Mouse (Mus musculus) forebrain, embryonic 10.5 days (tissue): ENCODE measurements around the gene Phlda2. TPM values are rescaled to one million over a fixed set of nuclear protein-coding genes. Genes with fewer than 3 reads are reported as not detected.
A peak's percentile ranks its signal among the peaks of the same experiment; 100 is the strongest.

ENCODE experiments used
- DNase-seq: peaks from one replicate; pipeline ENCODE4 v3.0.0-alpha.2; 2017; ENCODE audit warnings: low spot score; ENCODE audit errors: extremely low spot score
- H3K27ac ChIP-seq: fragments of 300-500 bp; sonication (generic); 2 replicates; pipeline ENCODE4 v1.5.1; 2016; ENCODE audit warnings: mild to moderate bottlenecking
- H3K27me3 ChIP-seq: fragments of 300-500 bp; sonication (generic); 2 replicates; pipeline ENCODE4 v1.6.1; 2016; ENCODE audit warnings: mild to moderate bottlenecking; ENCODE audit not compliant: poor library complexity, severe bottlenecking
- H3K36me3 ChIP-seq: fragments of 300-500 bp; sonication (generic); replicated peaks from 2 replicates; pipeline ENCODE4 v1.6.1; 2016; ENCODE audit warnings: mild to moderate bottlenecking, moderate library complexity
- H3K4me1 ChIP-seq: fragments of 300-500 bp; sonication (generic); 2 replicates; pipeline ENCODE4 v1.6.1; 2016
- H3K4me3 ChIP-seq: fragments of 300-500 bp; sonication (generic); 2 replicates; pipeline ENCODE4 v1.5.1; 2016; ENCODE audit warnings: mild to moderate bottlenecking, moderate library complexity
- H3K9me3 ChIP-seq: fragments of 300-500 bp; sonication (generic); 2 replicates; pipeline ENCODE4 v1.6.1; 2016; ENCODE audit warnings: mild to moderate bottlenecking, moderate library complexity
- WGBS: fragments of 180-500 bp; shearing (Covaris S2); methylation state at CpG from one replicate; pipeline ENCODE4 v1.1.7; 2016; 5-methylcytosine and 5-hydroxymethylcytosine counted together
- polyA plus RNA-seq: library from polyadenylated mRNA; unstranded; fragments of >200 nt; fragmentation: Nextera tagmentation; extraction: Ambion mirVana; gene quantifications from 2 replicates; pipeline ENCODE4 v1.2.1, GENCODE M21; 2016

Phlda2 gene
- polyA plus RNA-seq, 1 experiment from 2014 or later: 1.4 TPM

DNA sequence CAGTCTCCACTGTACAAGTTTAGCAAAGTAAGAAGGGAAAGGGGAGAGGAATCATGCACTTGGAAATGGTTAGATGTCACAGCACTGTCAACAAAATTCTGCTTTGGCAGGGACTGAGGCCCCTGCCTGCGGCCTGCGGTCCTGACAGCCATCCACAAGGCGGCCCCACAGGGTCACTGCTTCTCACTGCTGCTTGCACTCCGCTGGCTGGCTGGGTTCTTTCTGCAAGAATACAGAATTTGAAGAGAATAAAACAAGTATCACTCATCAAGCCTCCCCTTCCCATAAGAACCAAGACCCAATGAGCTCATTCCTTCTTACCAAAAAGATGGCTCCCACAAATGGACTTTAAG lies 11.4 kb upstream of the Phlda2 start:
- H3K27ac ChIP-seq: no peak overlapping the region
- 94% methylated on average over 4 of the region's 4 CpGs for WGBS
- no peak overlapping the region for H3K4me3 ChIP-seq
- H3K9me3 ChIP-seq: no peaks in the 10 kb centered on the region
- no peak for DNase-seq
- H3K36me3 ChIP-seq: peaks cover 74% of the 10 kb centered on the region
- H3K4me1 ChIP-seq: no peaks in the 10 kb centered on the region
- no peaks in the 10 kb centered on the region for H3K27me3 ChIP-seq

DNA sequence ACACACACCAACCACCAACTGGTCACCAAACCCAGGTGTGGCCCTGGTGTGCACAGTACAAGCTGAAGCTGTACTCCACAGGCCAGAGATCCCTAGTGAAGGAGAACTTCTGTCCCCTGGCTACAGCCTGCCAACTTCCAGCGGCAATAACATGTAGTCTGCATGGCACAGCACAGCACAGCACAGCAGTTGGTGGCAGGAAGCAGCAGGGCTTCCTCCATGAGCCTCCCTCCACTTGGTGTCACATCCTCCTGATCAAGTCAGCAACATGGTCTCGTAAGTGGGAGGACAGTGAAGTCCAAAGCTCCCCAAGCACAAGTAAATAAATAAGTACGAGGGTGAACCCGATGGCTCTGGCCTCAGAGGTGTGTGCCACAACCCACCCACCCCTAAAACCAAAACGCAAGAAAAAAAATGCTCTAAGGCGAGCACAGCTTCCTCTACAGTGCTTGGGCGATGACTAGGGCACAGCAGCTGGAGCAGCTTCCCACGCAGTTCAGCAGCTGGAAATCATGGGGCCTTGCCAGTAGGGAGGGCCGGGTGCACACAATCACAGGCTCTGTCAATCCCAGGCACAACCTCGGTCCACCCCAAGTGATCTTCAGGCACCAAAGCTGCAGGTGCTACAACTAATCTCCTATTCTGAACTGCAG lies 10.9 kb upstream of the Phlda2 start:
- Histone ChIP-seq H3K4me1 (no peaks in the 10 kb centered on the region), H3K27me3 (no peaks in the 10 kb centered on the region), H3K27ac (no peak overlapping the region), H3K36me3 (peaks cover 69% of the 10 kb centered on the region), H3K4me3 (no peak overlapping the region), H3K9me3 (no peaks in the 10 kb centered on the region)
- no peak for DNase-seq
- WGBS: 95% methylated on average over 10 of the region's 10 CpGs

DNA sequence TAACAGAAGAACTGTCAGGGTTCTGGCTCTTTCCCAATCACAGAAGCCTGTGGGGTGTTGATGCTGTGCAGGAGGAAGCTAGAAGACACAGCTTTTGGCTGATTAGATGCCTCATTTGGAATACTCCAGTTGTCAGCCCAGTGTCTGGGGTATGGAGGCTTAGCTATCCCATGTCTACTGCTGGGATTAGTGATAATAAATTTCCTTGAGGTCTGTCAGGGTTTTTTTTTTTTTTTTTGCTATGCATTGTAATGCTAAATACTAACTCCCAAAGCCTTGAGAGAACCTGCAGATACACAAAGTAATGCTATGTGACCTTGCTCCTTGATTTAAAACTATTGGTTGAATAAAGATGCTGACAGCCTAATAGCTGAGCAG lies 8.4 kb upstream of the Phlda2 start:
- Histone ChIP-seq H3K4me1 (no peaks in the 10 kb centered on the region), H3K9me3 (no peaks in the 10 kb centered on the region), H3K4me3 (no peak overlapping the region), H3K27ac (no peak overlapping the region), H3K27me3 (no peaks in the 10 kb centered on the region), H3K36me3 (peaks cover 44% of the 10 kb centered on the region)
- DNase-seq: no peak

GRCm38 (mm10) chr7:143510593-143511334 lies 7.8 kb upstream of the Phlda2 start:
- Histone ChIP-seq H3K27me3 (no peaks in the 10 kb centered on the region), H3K9me3 (no peaks in the 10 kb centered on the region), H3K27ac (no peak overlapping the region), H3K36me3 (peaks cover 38% of the 10 kb centered on the region), H3K4me1 (no peaks in the 10 kb centered on the region), H3K4me3 (no peak overlapping the region)
- no peak for DNase-seq
- 85% methylated on average over 3 of the region's 3 CpGs for WGBS

GRCm38 (mm10) chr7:143509566-143509965 lies 6.6 kb upstream of the Phlda2 start:
- peaks cover 26% of the 10 kb centered on the region for H3K36me3 ChIP-seq
- no peaks in the 10 kb centered on the region for H3K4me1 ChIP-seq
- H3K27me3 ChIP-seq: peaks cover 9% of the 10 kb centered on the region
- no peak overlapping the region for H3K27ac ChIP-seq
- no peak for DNase-seq
- H3K9me3 ChIP-seq: no peaks in the 10 kb centered on the region
- H3K4me3 ChIP-seq: no peak overlapping the region
- WGBS: 89% methylated on average over 1 of the region's 1 CpGs

DNA sequence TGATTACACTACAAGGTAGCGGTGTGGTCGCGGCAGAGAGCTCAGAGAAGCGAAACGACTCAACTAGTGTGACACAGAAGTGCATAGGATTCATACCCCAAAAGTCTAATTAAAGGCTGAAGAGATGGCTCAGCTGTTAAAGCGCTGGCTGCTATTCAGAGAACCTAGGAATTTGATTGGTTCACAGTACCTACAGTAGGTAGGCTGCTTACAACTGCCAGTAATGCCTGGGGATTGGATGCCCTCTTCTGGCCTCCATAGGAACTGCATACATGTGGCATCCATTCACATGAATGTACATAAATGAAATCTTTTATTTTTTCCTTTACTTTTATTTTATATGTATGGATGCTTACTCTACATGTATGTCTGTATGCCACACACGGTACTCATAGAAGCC lies 3.7 kb upstream of the Phlda2 start:
- H3K9me3 ChIP-seq: no peaks in the 10 kb centered on the region; the same call in 1 of the 2 replicates
- no peak overlapping the region for H3K27ac ChIP-seq
- peaks cover 13% of the 10 kb centered on the region for H3K4me1 ChIP-seq
- H3K27me3 ChIP-seq: peaks cover 38% of the 10 kb centered on the region
- DNase-seq: peak; percentile 46
- H3K4me3 ChIP-seq: no peak overlapping the region
- H3K36me3 ChIP-seq: no peaks in the 10 kb centered on the region
- 26% methylated on average over 7 of the region's 7 CpGs for WGBS

- no peaks in the 10 kb centered on the region for H3K36me3 ChIP-seq
- H3K27me3 ChIP-seq: peaks cover 42% of the 10 kb centered on the region
- no peak for DNase-seq
- no peaks in the 10 kb centered on the region; the same call in 1 of the 2 replicates for H3K9me3 ChIP-seq
- no peak overlapping the region for H3K27ac ChIP-seq
- no peak overlapping the region for H3K4me3 ChIP-seq
- H3K4me1 ChIP-seq: peaks cover 16% of the 10 kb centered on the region
- 68% methylated on average over 7 of the region's 7 CpGs for WGBS
These were observed 3.3 kb upstream of the Phlda2 start for GRCm38 (mm10) chr7:143506271-143506670.

- WGBS: 26% methylated on average over 11 of the region's 11 CpGs
These were observed 2.9 kb upstream of the Phlda2 start for GRCm38 (mm10) chr7:143505823-143506222.

GRCm38 (mm10) chr7:143505411-143505810 lies 2.5 kb upstream of the Phlda2 start:
- H3K4me1 ChIP-seq: peaks cover 16% of the 10 kb centered on the region
- no peak overlapping the region for H3K27ac ChIP-seq
- H3K27me3 ChIP-seq: peaks cover 51% of the 10 kb centered on the region
- WGBS: 90% methylated on average over 2 of the region's 2 CpGs
- H3K9me3 ChIP-seq: no peaks in the 10 kb centered on the region; the same call in 1 of the 2 replicates
- H3K36me3 ChIP-seq: no peaks in the 10 kb centered on the region
- DNase-seq: no peak
- H3K4me3 ChIP-seq: no peak overlapping the region

More at GRCm38 (mm10) chr7:143505823-143506222, 2.9 kb upstream of the Phlda2 start:
- peak; percentile 73 for DNase-seq
- no peaks in the 10 kb centered on the region; the same call in 1 of the 2 replicates for H3K9me3 ChIP-seq
- no peak overlapping the region for H3K27ac ChIP-seq
- H3K4me1 ChIP-seq: peaks cover 16% of the 10 kb centered on the region
- no peaks in the 10 kb centered on the region for H3K36me3 ChIP-seq
- H3K4me3 ChIP-seq: no peak overlapping the region
- H3K27me3 ChIP-seq: peaks cover 47% of the 10 kb centered on the region

- peaks cover 66% of the 10 kb centered on the region for H3K27me3 ChIP-seq
- no peak overlapping the region for H3K27ac ChIP-seq
- H3K9me3 ChIP-seq: no peaks in the 10 kb centered on the region; the same call in 1 of the 2 replicates
- H3K4me1 ChIP-seq: peaks cover 16% of the 10 kb centered on the region
- 86% methylated on average over 6 of the region's 6 CpGs for WGBS
- H3K4me3 ChIP-seq: no peak overlapping the region
- H3K36me3 ChIP-seq: no peaks in the 10 kb centered on the region
- DNase-seq: no peak
These were observed 976 bp upstream of the Phlda2 start for GRCm38 (mm10) chr7:143503926-143504325.

DNA sequence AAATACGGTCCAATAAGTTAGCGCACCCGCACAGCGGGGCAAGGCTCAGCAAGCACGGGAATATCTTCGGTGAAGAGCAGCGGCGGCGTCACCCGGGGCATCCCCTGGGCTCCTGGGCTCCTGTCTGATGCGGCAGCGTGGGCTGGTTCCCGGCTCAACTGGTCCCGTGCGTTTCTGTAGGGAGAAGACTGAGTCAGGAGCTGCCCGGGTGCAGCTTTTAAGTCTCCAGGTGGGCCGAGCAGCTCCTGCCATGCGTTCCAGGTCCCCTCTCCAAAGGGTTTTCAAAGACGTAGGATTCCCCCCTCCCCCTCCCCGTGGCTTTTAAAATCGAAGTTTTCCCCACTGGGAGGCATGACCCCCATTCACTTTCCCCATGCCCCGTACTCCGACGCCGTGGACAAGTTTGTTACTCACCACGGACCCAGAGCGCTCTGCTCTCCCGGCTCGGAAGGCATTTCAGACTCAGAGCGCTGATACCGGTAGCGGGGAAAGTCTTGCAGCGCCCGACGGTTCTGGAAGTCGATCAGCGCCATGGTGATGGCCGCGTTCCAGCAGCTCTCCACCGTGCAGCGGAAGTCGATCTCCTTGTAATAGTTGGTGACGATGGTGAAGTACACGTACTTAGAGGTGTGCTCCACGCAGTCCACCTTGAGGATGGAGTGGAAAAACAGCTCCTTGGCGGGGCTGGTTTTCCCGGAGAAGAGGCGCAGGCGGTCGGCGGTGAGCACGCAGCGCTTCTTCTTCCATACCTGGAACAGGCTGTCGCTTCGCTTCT lies 1.1 kb downstream of the Phlda2 start:
- no peaks in the 10 kb centered on the region for H3K36me3 ChIP-seq
- no peaks in the 10 kb centered on the region; the same call in 1 of the 2 replicates for H3K9me3 ChIP-seq
- H3K4me3 ChIP-seq: peak overlapping the region; percentile 48
- DNase-seq: peak; percentile 42
- 6% methylated on average over 55 of the region's 55 CpGs for WGBS
- peaks cover 16% of the 10 kb centered on the region for H3K4me1 ChIP-seq
- peaks cover 87% of the 10 kb centered on the region for H3K27me3 ChIP-seq
- no peak overlapping the region for H3K27ac ChIP-seq

DNA sequence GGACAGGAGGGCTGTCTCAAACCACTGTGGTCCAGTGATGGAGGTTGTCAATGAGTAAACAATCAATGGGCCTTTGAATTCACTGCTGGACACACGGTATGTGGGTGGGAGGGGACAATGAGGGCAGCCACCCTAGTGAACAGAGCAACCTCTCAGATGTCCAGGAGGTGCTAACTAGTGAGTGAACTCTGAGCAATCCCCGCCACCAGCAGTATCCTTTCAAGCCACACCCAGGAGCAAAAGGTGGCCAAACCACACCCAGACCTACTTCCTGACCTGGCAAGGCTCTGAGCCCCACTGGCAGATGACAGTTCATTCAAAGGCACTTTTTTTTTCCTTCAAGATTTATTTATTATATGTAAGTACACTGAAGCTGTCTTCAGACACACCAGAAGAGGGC lies 2.0 kb downstream of the Phlda2 start:
- peaks cover 88% of the 10 kb centered on the region for H3K27me3 ChIP-seq
- H3K4me3 ChIP-seq: no peak overlapping the region
- DNase-seq: no peak
- H3K27ac ChIP-seq: no peak overlapping the region
- no peaks in the 10 kb centered on the region for H3K36me3 ChIP-seq
- WGBS: 52% methylated on average over 2 of the region's 2 CpGs
- peaks cover 16% of the 10 kb centered on the region for H3K4me1 ChIP-seq
- H3K9me3 ChIP-seq: no peaks in the 10 kb centered on the region; the same call in 1 of the 2 replicates

DNA sequence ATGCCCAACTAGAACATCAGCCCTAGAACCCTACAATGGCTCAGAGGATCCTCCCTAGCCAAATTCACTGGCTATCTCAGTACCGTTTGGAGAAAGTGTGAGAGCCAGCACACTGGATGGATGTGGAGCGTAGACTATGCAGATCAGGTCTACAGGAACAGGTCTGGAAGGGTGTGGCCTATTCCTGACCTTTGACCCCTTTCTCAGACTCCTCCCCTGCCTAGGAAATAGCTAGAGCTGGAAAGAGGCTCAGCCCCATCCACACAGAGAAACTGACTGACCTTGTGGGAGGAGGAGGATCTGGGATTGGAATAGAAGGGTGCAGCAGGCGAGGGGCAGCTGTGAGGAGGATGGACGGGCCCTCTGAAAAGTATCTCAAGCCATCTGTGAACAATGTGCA lies 4.4 kb downstream of the Phlda2 start:
- Histone ChIP-seq H3K4me3 (no peak overlapping the region), H3K9me3 (no peaks in the 10 kb centered on the region; the same call in 1 of the 2 replicates), H3K27me3 (peaks cover 77% of the 10 kb centered on the region), H3K4me1 (peaks cover 16% of the 10 kb centered on the region), H3K36me3 (no peaks in the 10 kb centered on the region), H3K27ac (no peak overlapping the region)
- 89% methylated on average over 4 of the region's 4 CpGs for WGBS
- no peak for DNase-seq
